In the genomic region with DNA sequence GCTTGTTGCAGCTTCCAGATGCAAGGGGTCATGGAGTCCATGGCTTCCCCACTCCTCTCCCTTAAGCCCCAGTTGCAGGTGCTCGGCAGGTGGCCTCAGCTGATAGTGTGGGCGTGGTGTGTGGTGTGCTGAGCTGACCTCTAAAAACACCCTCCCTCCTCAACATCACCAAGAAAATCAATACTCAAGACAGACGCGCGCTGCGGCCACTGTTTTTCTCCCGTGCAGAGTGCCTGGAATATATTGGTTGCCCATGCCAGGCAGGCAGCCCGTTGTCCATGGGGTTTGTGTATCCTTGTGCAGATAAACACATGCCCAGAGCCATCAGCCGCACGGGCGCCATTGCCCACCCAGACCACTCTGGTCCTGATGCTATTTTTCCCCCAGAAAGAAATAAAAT, we compare ENCODE assay signal across 28 mouse cellular contexts.
DNase-seq lines count a peak whose midpoint lies in the region; ATAC-seq and TF ChIP-seq lines count a peak whose summit lies in the region.
"Had no signal": no experiment of that assay in that cellular context is flagged by ENCODE, and none has a peak within 500 bp of the region (broad histone marks: within the 10 kb centered on the region; RNA-seq: fewer than 3 reads in every experiment).

No protein-coding gene starts in this region.

- no peaks in the 10 kb centered on the region for H3K9me3 ChIP-seq in hindbrain, embryonic 13.5 days
- no peaks in the 10 kb centered on the region for H3K9me3 ChIP-seq in hindbrain, embryonic 14.5 days (ENCODE audit: control insufficient read depth, low read length)
- H3K9me3 ChIP-seq in midbrain, embryonic 13.5 days, result no peaks in the 10 kb centered on the region
- no peaks in the 10 kb centered on the region for H3K9me3 ChIP-seq in midbrain, embryonic 16.5 days (replicated peaks; ENCODE audit: control insufficient read depth, low read length, poor library complexity, severe bottlenecking)
- H3K9me3 ChIP-seq: embryonic facial prominence, embryonic 13.5 days; forebrain, embryonic 10.5 days; limb, embryonic 12.5 days; liver, embryonic 15.5 days; neural tube, embryonic 12.5 days had no signal

- no peak for TF ChIP-seq CTCF in left cerebral cortex, adult 2 months (IDR thresholded peaks at IDR 0.05)

- DNase-seq in hindbrain, embryonic 14.5 days (ENCODE audit: low spot score), result no peak
- no peak for DNase-seq in left cerebral cortex, adult 2 months (ENCODE audit: extremely low spot score in 1 of 2, low spot score in 2 of 2)
- no peak for DNase-seq in left cerebral cortex, postnatal 14 days (ENCODE audit: low spot score in 2 of 2)
- no peak for DNase-seq in ovary, postnatal 10 days (ENCODE audit: low spot score)
- DNase-seq: adrenal gland, postnatal 25 days; B cell, adult 2 months; cerebellum, adult 11-12 months; cerebellum, postnatal 10 days; forebrain, postnatal 0 days; heart, postnatal 14 days; kidney, adult 2 months; kidney, postnatal 4 days; layer of hippocampus, adult 9-11 months; lung, embryonic 14.5 days; lung, postnatal 14 days; thymus, adult 18-20 months; thymus, postnatal 25 days had no signal

- no peaks in the 10 kb centered on the region for H3K36me3 ChIP-seq in hindbrain, embryonic 13.5 days
- no peaks in the 10 kb centered on the region for H3K36me3 ChIP-seq in hindbrain, embryonic 14.5 days (replicated peaks; ENCODE audit: control insufficient read depth, insufficient read depth)
- H3K36me3 ChIP-seq in midbrain, embryonic 13.5 days, result no peaks in the 10 kb centered on the region
- no peaks in the 10 kb centered on the region for H3K36me3 ChIP-seq in midbrain, embryonic 16.5 days (ENCODE audit: control insufficient read depth, insufficient read depth, low read length)
- H3K36me3 ChIP-seq: embryonic facial prominence, embryonic 13.5 days; forebrain, embryonic 10.5 days; limb, embryonic 12.5 days; liver, embryonic 15.5 days; neural tube, embryonic 12.5 days had no signal

- H3K4me2 ChIP-seq in hindbrain, embryonic 13.5 days, result no peak overlapping the region
- no peak overlapping the region for H3K4me2 ChIP-seq in hindbrain, embryonic 14.5 days (replicated peaks)
- H3K4me2 ChIP-seq in midbrain, embryonic 13.5 days (replicated peaks), result no peak overlapping the region
- H3K4me2 ChIP-seq in midbrain, embryonic 16.5 days (ENCODE audit: low read length), result no peak overlapping the region
- H3K4me2 ChIP-seq: embryonic facial prominence, embryonic 13.5 days; limb, embryonic 12.5 days; liver, embryonic 15.5 days; lung, embryonic 14.5 days; neural tube, embryonic 12.5 days had no signal

- peaks cover 28% of the 10 kb centered on the region for H3K4me1 ChIP-seq in hindbrain, embryonic 13.5 days (replicated peaks)
- H3K4me1 ChIP-seq in hindbrain, embryonic 14.5 days (replicated peaks; ENCODE audit: control insufficient read depth, insufficient read depth, low read length), result peaks cover 6% of the 10 kb centered on the region; the same call in 1 of the 2 replicates
- H3K4me1 ChIP-seq in midbrain, embryonic 13.5 days (replicated peaks), result peaks cover 41% of the 10 kb centered on the region
- peaks cover 12% of the 10 kb centered on the region for H3K4me1 ChIP-seq in midbrain, embryonic 16.5 days (ENCODE audit: control insufficient read depth, insufficient read depth, low read length)
- H3K4me1 ChIP-seq: limb, embryonic 12.5 days; liver, embryonic 15.5 days had no signal

- H3K9ac ChIP-seq in hindbrain, embryonic 13.5 days, result no peak overlapping the region
- H3K9ac ChIP-seq in hindbrain, embryonic 14.5 days, result no peak overlapping the region
- H3K9ac ChIP-seq in midbrain, embryonic 13.5 days (replicated peaks), result no peak overlapping the region
- no peak overlapping the region for H3K9ac ChIP-seq in midbrain, embryonic 16.5 days (ENCODE audit: low read depth, low read length)
- H3K9ac ChIP-seq: embryonic facial prominence, embryonic 13.5 days; forebrain, postnatal 0 days; limb, embryonic 12.5 days; liver, embryonic 15.5 days; lung, embryonic 14.5 days; neural tube, embryonic 12.5 days had no signal

- H3K4me3 ChIP-seq in hindbrain, embryonic 13.5 days, result no peak overlapping the region
- no peak overlapping the region for H3K4me3 ChIP-seq in hindbrain, embryonic 14.5 days (replicated peaks; ENCODE audit: low read length)
- H3K4me3 ChIP-seq in left cerebral cortex, adult 2 months, result no peak overlapping the region
- no peak overlapping the region for H3K4me3 ChIP-seq in midbrain, embryonic 13.5 days (replicated peaks)
- H3K4me3 ChIP-seq in midbrain, embryonic 16.5 days (ENCODE audit: low read depth, low read length), result no peak overlapping the region
- H3K4me3 ChIP-seq: embryonic facial prominence, embryonic 13.5 days; forebrain, embryonic 10.5 days; limb, embryonic 12.5 days; liver, embryonic 15.5 days; myocyte; neural tube, embryonic 12.5 days had no signal

- H3K27me3 ChIP-seq in hindbrain, embryonic 13.5 days, result no peaks in the 10 kb centered on the region
- H3K27me3 ChIP-seq in hindbrain, embryonic 14.5 days (ENCODE audit: control insufficient read depth, insufficient read depth, low read length), result no peaks in the 10 kb centered on the region
- H3K27me3 ChIP-seq in midbrain, embryonic 13.5 days, result no peaks in the 10 kb centered on the region
- H3K27me3 ChIP-seq in midbrain, embryonic 16.5 days (ENCODE audit: control insufficient read depth, insufficient read depth, low read depth, low read length), result no peaks in the 10 kb centered on the region
- H3K27me3 ChIP-seq: embryonic facial prominence, embryonic 13.5 days; liver, embryonic 15.5 days; neural tube, embryonic 12.5 days had no signal

- WGBS in hindbrain, embryonic 13.5 days, result 68% methylated on average over 11 of the region's 11 CpGs
- WGBS in hindbrain, embryonic 14.5 days, result 76% methylated on average over 11 of the region's 11 CpGs
- 83% methylated on average over 11 of the region's 11 CpGs for WGBS in midbrain, embryonic 13.5 days
- WGBS in midbrain, embryonic 16.5 days, result 72% methylated on average over 11 of the region's 11 CpGs

- intact Hi-C loops in left cerebral cortex, adult 2 months (cut with DNase I), result loop anchor here (10.0 kb wide), 1 partner anchor 956 kb away; no protein-coding TSS in a partner anchor
- intact Hi-C loops in left cerebral cortex, postnatal 14 days (cut with DNase I), result loop anchor here (10.0 kb wide), 1 partner anchor 446 kb away; no protein-coding TSS in a partner anchor

- H3K27ac ChIP-seq in hindbrain, embryonic 13.5 days, result peak overlapping the region; percentile 36
- no peak overlapping the region for H3K27ac ChIP-seq in hindbrain, embryonic 14.5 days
- peak overlapping the region; percentile 69 for H3K27ac ChIP-seq in left cerebral cortex, adult 2 months
- H3K27ac ChIP-seq in midbrain, embryonic 13.5 days, result peak overlapping the region; percentile 11; the same call in 1 of the 2 replicates
- peak overlapping the region; percentile 34 for H3K27ac ChIP-seq in midbrain, embryonic 16.5 days (ENCODE audit: low read length)
- H3K27ac ChIP-seq: embryonic facial prominence, embryonic 13.5 days; forebrain, embryonic 10.5 days; kidney, postnatal 0 days; limb, embryonic 12.5 days; liver, embryonic 15.5 days; neural tube, embryonic 12.5 days had no signal

- ATAC-seq in hindbrain, embryonic 13.5 days (ENCODE audit: low FRiP score), result no peak; the same call in 1 of the 2 replicates
- no peak for ATAC-seq in hindbrain, embryonic 14.5 days (ENCODE audit: low FRiP score)
- ATAC-seq in midbrain, embryonic 13.5 days, result no peak
- no peak for ATAC-seq in midbrain, embryonic 16.5 days
- ATAC-seq: forebrain, postnatal 0 days; inflammation-experienced regulatory T-cells, adult 6 months had no signal
